Mouse (Mus musculus): ENCODE results near the gene Tcf7l1. TPM values are rescaled to one million over a fixed set of nuclear protein-coding genes. Genes with fewer than 3 reads are reported as not detected.
"Not testable (repeated sequence)": the region's sequence is repeated elsewhere in the genome, so short reads cannot be mapped to it uniquely, and the experiment has no call there.

Tcf7l1 gene
- 6.2 and 6.9 TPM in 2 replicates for polyA plus RNA-seq (2015; fragmentation: Nextera tagmentation; extraction: Ambion mirVana)

GRCm38 (mm10) chr6:72788892-72789699, at the start of gene Tcf7l1:
Gene Tcf7l1 (minus strand): TSS chr6:72789254.
- ATAC-seq (replicated peaks), result peak; percentile 87
- peak within 1 kb of the TSS; percentile 65 for H3K4me3 ChIP-seq
- H3K4me1 ChIP-seq, result peaks cover 22% of the 10 kb centered on the region
- H3K4me2 ChIP-seq (replicated peaks), result peak within 1 kb of the TSS; percentile 96
- H3K36me3 ChIP-seq, result no peaks in the 10 kb centered on the region
- H3K9ac ChIP-seq (replicated peaks), result peak within 1 kb of the TSS; percentile 68
- peak within 1 kb of the TSS; percentile 69 for H3K27ac ChIP-seq (replicated peaks)
- no peaks in the 10 kb centered on the region for H3K9me3 ChIP-seq
- 0 out of 2 replicates have a peak, but pooled peaks cover 6% of the 10 kb centered on the region for H3K27me3 ChIP-seq
- under 1% methylated on average over 62 of the region's 80 CpGs for WGBS

DNA sequence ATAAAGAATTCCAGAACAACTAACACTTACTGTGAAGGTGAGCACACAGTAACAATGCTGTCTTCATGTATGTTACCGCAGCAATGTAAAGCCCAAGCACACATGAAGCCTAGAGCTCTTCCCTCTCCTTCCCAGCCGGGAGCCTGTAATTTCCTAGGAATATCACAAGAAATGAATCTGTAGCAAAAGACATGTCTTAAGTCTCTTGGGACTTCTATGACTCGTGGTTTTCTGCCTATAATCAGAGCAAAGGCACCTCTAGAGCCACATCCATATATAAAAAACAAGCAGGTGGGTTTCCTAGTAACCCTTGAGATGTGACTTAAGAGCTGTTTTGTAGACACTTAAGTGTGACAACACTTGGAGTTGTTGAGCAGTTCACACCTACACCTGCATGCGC, 48.7 kb upstream of the Tcf7l1 start:
- Histone ChIP-seq H3K9me3 (no peaks in the 10 kb centered on the region), H3K27me3 (no peaks in the 10 kb centered on the region), H3K4me3 (no peak overlapping the region), H3K4me1 (no peaks in the 10 kb centered on the region), H3K27ac (replicated peaks) (no peak overlapping the region), H3K36me3 (peaks cover 7% of the 10 kb centered on the region; the same call in 1 of the 2 replicates), H3K4me2 (replicated peaks) (no peak overlapping the region), H3K9ac (replicated peaks) (no peak overlapping the region)
- ATAC-seq (replicated peaks), result no peak
- WGBS, result 91% methylated on average over 4 of the region's 4 CpGs

GRCm38 (mm10) chr6:72834518-72834917, 45.5 kb upstream of the Tcf7l1 start:
- peaks cover 1% of the 10 kb centered on the region; the same call in 1 of the 2 replicates for H3K36me3 ChIP-seq
- H3K4me3 ChIP-seq, result no peak overlapping the region
- no peak overlapping the region for H3K9ac ChIP-seq (replicated peaks)
- H3K9me3 ChIP-seq, result no peaks in the 10 kb centered on the region
- H3K27me3 ChIP-seq, result no peaks in the 10 kb centered on the region
- 37% methylated on average over 4 of the region's 4 CpGs for WGBS
- H3K4me1 ChIP-seq, result no peaks in the 10 kb centered on the region
- H3K27ac ChIP-seq (replicated peaks), result no peak overlapping the region
- no peak overlapping the region for H3K4me2 ChIP-seq (replicated peaks)
- no peak for ATAC-seq (replicated peaks)

- H3K36me3 ChIP-seq, result no peaks in the 10 kb centered on the region
- WGBS, result 57% methylated on average over 3 of the region's 3 CpGs
- H3K4me1 ChIP-seq, result no peaks in the 10 kb centered on the region
- H3K4me3 ChIP-seq, result no peak overlapping the region
- H3K9me3 ChIP-seq, result no peaks in the 10 kb centered on the region
- H3K9ac ChIP-seq (replicated peaks), result no peak overlapping the region
- no peaks in the 10 kb centered on the region for H3K27me3 ChIP-seq
- no peak for ATAC-seq (replicated peaks)
- no peak overlapping the region for H3K4me2 ChIP-seq (replicated peaks)
- H3K27ac ChIP-seq (replicated peaks), result no peak overlapping the region
Observed at GRCm38 (mm10) chr6:72831858-72832257, 42.8 kb upstream of the Tcf7l1 start.

DNA sequence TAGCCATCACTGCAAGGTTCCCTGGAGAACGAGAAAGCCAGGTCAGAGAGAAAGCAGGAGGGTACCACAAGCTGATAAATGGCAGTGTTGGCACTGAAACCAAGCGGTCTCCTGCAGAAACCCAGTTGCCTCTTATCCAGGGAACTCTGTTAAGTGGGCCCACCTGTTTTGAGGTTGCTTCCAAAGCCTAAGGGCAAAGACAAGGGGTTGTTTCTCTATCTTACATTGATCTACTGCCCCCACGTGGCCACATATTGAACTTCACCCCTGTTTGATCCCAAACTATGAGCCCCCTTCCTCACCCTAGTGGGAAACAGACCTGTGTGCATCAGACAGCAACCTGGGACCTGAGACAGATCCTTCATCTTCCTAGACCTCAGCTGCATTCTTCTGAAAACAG, 42.2 kb upstream of the Tcf7l1 start:
- 25% methylated on average over 3 of the region's 3 CpGs for WGBS
- no peaks in the 10 kb centered on the region for H3K27me3 ChIP-seq
- H3K4me3 ChIP-seq, result no peak overlapping the region
- H3K27ac ChIP-seq (replicated peaks), result no peak overlapping the region
- H3K9me3 ChIP-seq, result no peaks in the 10 kb centered on the region
- no peak overlapping the region for H3K9ac ChIP-seq (replicated peaks)
- H3K4me1 ChIP-seq, result no peaks in the 10 kb centered on the region
- no peak overlapping the region for H3K4me2 ChIP-seq (replicated peaks)
- H3K36me3 ChIP-seq, result no peaks in the 10 kb centered on the region
- 0 out of 2 replicates have a peak, but pooled peaks have one; percentile 45 for ATAC-seq (replicated peaks)

- Histone ChIP-seq H3K9ac (replicated peaks) (no peak overlapping the region), H3K9me3 (no peaks in the 10 kb centered on the region), H3K36me3 (no peaks in the 10 kb centered on the region), H3K4me2 (replicated peaks) (no peak overlapping the region), H3K4me1 (peaks cover 12% of the 10 kb centered on the region), H3K27me3 (no peaks in the 10 kb centered on the region), H3K27ac (replicated peaks) (no peak overlapping the region), H3K4me3 (no peak overlapping the region)
- 80% methylated on average over 3 of the region's 3 CpGs for WGBS
- no peak for ATAC-seq (replicated peaks)
Observed at GRCm38 (mm10) chr6:72828857-72829256, 39.8 kb upstream of the Tcf7l1 start.

DNA sequence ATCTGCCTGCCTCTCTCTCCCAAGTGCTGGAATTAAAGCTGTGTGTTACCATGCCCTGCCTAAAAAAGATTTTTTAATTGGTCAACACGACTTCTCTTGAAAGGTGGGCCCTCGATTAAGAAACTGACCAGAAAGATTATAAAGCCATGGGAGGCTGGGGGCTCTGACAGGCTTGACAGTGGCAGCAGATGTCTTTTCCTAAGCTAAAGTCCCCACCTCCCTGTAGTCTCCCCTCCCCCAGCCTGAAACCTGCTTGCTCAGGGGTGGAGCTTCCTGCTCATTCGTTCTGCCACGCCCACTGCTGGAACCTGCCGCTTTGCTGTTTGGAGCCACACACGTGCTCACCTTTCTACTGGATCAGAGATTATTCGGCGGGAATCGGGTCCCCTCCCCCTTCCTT, 39.0 kb upstream of the Tcf7l1 start:
- not testable (repeated sequence) for H3K4me2 ChIP-seq (replicated peaks); H3K9ac ChIP-seq (replicated peaks); ATAC-seq (replicated peaks)

GRCm38 (mm10) chr6:72825762-72826161, 36.7 kb upstream of the Tcf7l1 start:
- Histone ChIP-seq H3K4me1 (peaks cover 12% of the 10 kb centered on the region), H3K9me3 (no peaks in the 10 kb centered on the region), H3K27me3 (no peaks in the 10 kb centered on the region), H3K4me3 (no peak overlapping the region), H3K9ac (replicated peaks) (no peak overlapping the region), H3K4me2 (replicated peaks) (0 out of 2 replicates have a peak overlapping the region, but pooled peaks have one; percentile 48), H3K36me3 (no peaks in the 10 kb centered on the region), H3K27ac (replicated peaks) (no peak overlapping the region)
- 51% methylated on average over 9 of the region's 9 CpGs for WGBS
- ATAC-seq (replicated peaks), result no peak

More for the DNA sequence above, 39.0 kb upstream of the Tcf7l1 start:
- not testable (repeated sequence) for H3K4me3 ChIP-seq; H3K36me3 ChIP-seq; H3K9me3 ChIP-seq; H3K27me3 ChIP-seq; H3K27ac ChIP-seq (replicated peaks)
- H3K4me1 ChIP-seq, result peaks cover 12% of the 10 kb centered on the region
- WGBS, result 8% methylated on average over 9 of the region's 9 CpGs

DNA sequence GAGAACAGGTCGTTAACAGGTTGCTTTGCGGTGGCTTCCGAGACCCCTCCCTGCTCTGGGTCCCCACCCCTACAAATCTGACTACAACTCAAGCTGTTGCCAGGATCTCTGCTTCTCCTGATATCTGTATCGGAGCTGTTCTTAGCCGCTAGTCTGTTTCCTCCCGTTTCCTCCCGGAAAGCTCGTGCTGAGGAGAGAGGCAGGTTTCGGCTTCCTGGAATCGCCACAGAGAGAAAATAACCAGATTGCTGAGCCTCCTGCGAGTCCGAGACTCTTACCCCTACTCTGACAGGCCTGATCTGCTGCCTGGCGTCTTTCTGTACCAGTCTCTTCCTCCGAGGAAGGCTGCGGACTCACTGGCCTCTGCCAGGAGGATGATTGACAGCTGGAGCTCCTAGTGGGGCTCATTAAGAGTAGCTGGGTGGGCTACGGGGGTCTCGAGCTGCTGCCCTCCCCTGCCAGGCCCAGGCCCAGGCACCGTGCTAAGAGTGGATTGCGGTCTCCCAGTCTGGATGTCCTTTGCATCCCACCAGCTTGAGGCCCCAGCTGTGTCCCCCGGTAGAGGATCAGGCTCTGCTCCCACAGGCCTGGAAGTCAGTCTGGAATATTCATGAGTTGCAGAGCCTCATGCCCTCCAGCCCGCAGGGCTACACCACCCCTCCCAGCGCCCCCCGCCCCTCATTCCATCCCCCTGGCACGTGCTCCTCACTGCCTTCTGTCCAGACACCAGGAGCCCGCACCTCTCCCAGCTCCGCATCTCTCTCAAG, 36.1 kb upstream of the Tcf7l1 start:
- Histone ChIP-seq H3K9ac (replicated peaks) (peak overlapping the region; percentile 50), H3K9me3 (no peaks in the 10 kb centered on the region), H3K27ac (replicated peaks) (no peak overlapping the region), H3K4me2 (replicated peaks) (peak overlapping the region; percentile 48), H3K4me3 (peak overlapping the region; percentile 33), H3K4me1 (peaks cover 12% of the 10 kb centered on the region), H3K27me3 (no peaks in the 10 kb centered on the region), H3K36me3 (no peaks in the 10 kb centered on the region)
- ATAC-seq (replicated peaks), result peak; percentile 71
- WGBS, result 7% methylated on average over 26 of the region's 26 CpGs

DNA sequence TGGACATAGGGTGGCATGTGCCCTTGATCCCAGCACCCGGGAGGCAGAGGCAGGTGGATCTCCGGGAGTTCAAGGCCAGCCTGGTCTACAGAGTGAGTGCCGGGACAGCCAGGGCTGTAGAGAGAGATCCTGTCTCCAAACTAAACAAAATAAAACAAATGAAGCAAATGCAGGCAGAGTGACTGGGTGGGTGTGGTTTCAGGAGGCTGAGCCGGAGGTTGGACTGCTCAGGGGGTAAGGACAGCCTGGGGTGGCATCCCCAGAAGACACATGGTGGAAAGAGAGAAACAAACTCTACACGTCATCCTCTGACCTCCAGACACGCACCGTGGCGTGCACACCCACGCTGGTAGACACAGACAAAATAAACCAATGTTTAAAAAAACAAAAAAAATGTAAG, 24.4 kb upstream of the Tcf7l1 start:
- H3K9ac ChIP-seq (replicated peaks), result no peak overlapping the region
- no peak overlapping the region for H3K4me2 ChIP-seq (replicated peaks)
- ATAC-seq (replicated peaks), result no peak
- WGBS, result 80% methylated on average over 9 of the region's 9 CpGs
- no peak overlapping the region for H3K27ac ChIP-seq (replicated peaks)
- H3K9me3 ChIP-seq, result no peaks in the 10 kb centered on the region
- no peaks in the 10 kb centered on the region for H3K4me1 ChIP-seq
- H3K27me3 ChIP-seq, result no peaks in the 10 kb centered on the region
- H3K36me3 ChIP-seq, result no peaks in the 10 kb centered on the region
- no peak overlapping the region for H3K4me3 ChIP-seq

DNA sequence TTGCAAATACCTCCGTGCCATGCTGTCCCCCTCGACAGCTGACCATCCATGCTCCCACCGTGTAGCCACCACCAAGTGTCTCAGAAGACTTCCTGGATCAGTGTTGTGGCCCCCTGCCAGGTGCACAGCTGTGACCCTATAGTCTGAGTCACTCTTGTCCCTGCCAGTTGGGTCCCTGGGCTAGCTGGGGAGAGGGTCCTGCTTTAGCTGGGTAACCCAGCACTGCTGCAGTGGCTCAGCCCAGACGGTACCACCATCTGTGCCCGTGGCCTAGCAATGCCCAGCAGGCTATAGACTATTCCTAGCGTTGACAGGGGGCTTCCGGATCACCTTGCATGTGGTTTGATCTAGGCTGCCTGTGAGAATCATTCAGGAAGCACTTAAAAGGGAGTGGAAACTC, 21.2 kb upstream of the Tcf7l1 start:
- Histone ChIP-seq H3K9me3 (no peaks in the 10 kb centered on the region), H3K36me3 (no peaks in the 10 kb centered on the region), H3K27ac (replicated peaks) (no peak overlapping the region), H3K27me3 (no peaks in the 10 kb centered on the region), H3K4me3 (no peak overlapping the region), H3K9ac (replicated peaks) (no peak overlapping the region), H3K4me1 (no peaks in the 10 kb centered on the region), H3K4me2 (replicated peaks) (no peak overlapping the region)
- 77% methylated on average over 7 of the region's 7 CpGs for WGBS
- ATAC-seq (replicated peaks), result no peak

- Histone ChIP-seq H3K36me3 (no peaks in the 10 kb centered on the region), H3K9ac (replicated peaks) (no peak overlapping the region), H3K27ac (replicated peaks) (no peak overlapping the region), H3K4me1 (no peaks in the 10 kb centered on the region), H3K9me3 (no peaks in the 10 kb centered on the region), H3K4me3 (no peak overlapping the region), H3K27me3 (no peaks in the 10 kb centered on the region), H3K4me2 (replicated peaks) (no peak overlapping the region)
- ATAC-seq (replicated peaks), result no peak
- WGBS, result 77% methylated on average over 4 of the region's 4 CpGs
Observed at GRCm38 (mm10) chr6:72809522-72810149, 20.6 kb upstream of the Tcf7l1 start.
